Mouse (Mus musculus): ENCODE data around the gene Elf4.

The Elf4 gene

DNA sequence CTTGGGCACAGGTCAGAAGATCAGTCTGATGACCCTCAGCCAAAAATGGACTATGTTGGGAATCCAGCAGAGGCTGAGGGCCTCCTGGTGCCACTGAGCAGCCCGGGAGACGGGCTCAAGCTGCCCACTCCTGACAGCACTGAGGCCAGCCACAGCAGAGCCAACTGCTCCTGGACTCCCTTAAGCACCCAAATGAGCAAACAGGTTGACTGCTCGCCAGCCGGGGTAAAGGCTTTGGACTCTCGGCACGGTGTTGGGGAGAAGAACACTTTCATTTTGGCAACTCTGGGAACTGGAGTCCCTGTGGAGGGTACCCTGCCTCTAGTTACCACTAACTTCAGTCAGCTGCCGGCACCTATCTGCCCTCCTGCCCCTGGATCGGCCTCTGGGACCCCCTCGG, 95.1 kb downstream of the Elf4 start:
- no peak for DNase-seq (ENCODE audit: low spot score)

DNA sequence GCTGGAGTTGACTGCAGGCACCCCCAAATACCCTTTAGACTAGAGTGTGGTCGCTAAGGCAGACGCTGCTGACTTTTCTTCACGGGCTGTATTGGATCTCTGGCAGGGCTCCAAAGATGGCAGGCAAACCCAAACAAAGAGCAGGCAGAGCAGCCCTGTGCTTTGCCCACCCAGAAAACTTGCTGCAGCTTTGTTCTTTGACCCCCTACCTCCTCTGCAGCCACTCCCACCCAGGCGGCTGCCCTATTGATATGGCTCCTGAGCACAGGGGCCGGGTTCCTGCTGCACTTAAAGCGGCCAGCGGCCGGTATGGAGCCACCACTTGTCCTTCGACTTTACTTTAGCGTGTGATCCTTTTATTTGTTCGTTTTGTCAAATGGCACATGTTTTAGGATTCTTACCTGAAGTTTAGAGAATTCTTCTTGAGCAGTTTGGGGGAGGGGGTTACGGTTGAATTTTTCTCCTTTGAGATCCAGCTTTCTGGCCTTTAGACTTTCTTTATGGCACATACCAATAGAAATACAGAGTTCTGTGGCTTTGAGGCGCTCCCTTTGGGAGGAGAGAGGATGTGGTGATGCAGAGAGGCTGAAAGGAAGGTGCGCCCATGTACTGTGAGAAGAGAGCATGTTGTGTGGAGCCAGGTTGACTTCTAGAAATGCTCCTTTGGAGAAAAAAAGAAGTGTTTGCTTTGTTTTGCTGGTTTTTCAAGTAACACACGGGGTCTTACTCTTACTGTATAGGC, 96.9 kb downstream of the Elf4 start:
- no peak for DNase-seq (ENCODE audit: low spot score)
